Mouse (Mus musculus) v-Abl transformed pro-B cells (cell line): ENCODE measurements at regions not wholly inside any gene's neighbourhood (a gene's known extent, or its start where the extent isn't known, plus 50 kb on each side); places are given as distances from the start of the nearest gene placed in this dataset.

Experiments used
- in situ Hi-C, 2 experiments: fragments of 400-800 bp; cut with MboI; formaldehyde crosslinking; loops; one replicate each; pipeline ENCODE4 v1.15.1; 2025; ENCODE audit not compliant: unreplicated experiment in 2 of 2

- in situ Hi-C loops = no loop called here
Observed at GRCm38 (mm10) chr17:45805471-45806082, 71.9 kb upstream of the 1600014C23Rik start.

GRCm38 (mm10) chr17:45803331-45803730, 69.7 kb upstream of the 1600014C23Rik start:
- in situ Hi-C loops = no loop called here

- in situ Hi-C loops = no loop called here
Observed at GRCm38 (mm10) chr17:45802439-45802838, 68.8 kb upstream of the 1600014C23Rik start.

- in situ Hi-C loops = no loop called here
Observed at GRCm38 (mm10) chr17:45799725-45800124, 66.1 kb upstream of the 1600014C23Rik start.

GRCm38 (mm10) chr17:45798996-45799395, 65.4 kb upstream of the 1600014C23Rik start:
- in situ Hi-C loops = no loop called here

GRCm38 (mm10) chr17:45798456-45798855, 64.8 kb upstream of the 1600014C23Rik start:
- in situ Hi-C loops = no loop called here

- in situ Hi-C loops = no loop called here
Observed at GRCm38 (mm10) chr17:45797121-45797520, 63.5 kb upstream of the 1600014C23Rik start.

GRCm38 (mm10) chr17:45794926-45795325, 61.3 kb upstream of the 1600014C23Rik start:
- in situ Hi-C loops = no loop called here

GRCm38 (mm10) chr17:45790959-45791520, 57.4 kb upstream of the 1600014C23Rik start:
- in situ Hi-C loops = no loop called here

GRCm38 (mm10) chr17:45789777-45790176, 56.1 kb upstream of the 1600014C23Rik start:
- in situ Hi-C loops = no loop called here

GRCm38 (mm10) chr17:45784905-45785304, 51.3 kb upstream of the 1600014C23Rik start:
- in situ Hi-C loops = no loop called here

GRCm38 (mm10) chr17:45784496-45784895, 50.9 kb upstream of the 1600014C23Rik start:
- in situ Hi-C loops = no loop called here
